Mouse (Mus musculus) T-helper 2 cell (primary cell): ENCODE results near the gene 2010300C02Rik.
"Not testable (repeated sequence)": the region's sequence is repeated elsewhere in the genome, so short reads cannot be mapped to it uniquely, and the experiment has no call there.

Source experiments
- in situ Hi-C: fragments of 300-600 bp; cut with MboI, MseI; formaldehyde crosslinking; loops from one replicate; pipeline ENCODE4 v1.15.1; 2025; ENCODE audit warnings: high pct_unique_total_duplicates

The 2010300C02Rik gene

GRCm38 (mm10) chr1:37630412-37631210 is 89.3 kb downstream of the 2010300C02Rik start:
- in situ Hi-C loops, result loop anchor here (5.0 kb wide), 1 partner anchor 358 kb away; no protein-coding TSS in a partner anchor

GRCm38 (mm10) chr1:37629876-37630275 is 90.0 kb downstream of the 2010300C02Rik start:
- in situ Hi-C loops, result loop anchor here (5.0 kb wide), 1 partner anchor 358 kb away; no protein-coding TSS in a partner anchor

- in situ Hi-C loops, result no loop called here
Observed at GRCm38 (mm10) chr1:37628749-37629148, 91.1 kb downstream of the 2010300C02Rik start.

- in situ Hi-C loops, result no loop called here
Observed at GRCm38 (mm10) chr1:37624185-37624584, 95.7 kb downstream of the 2010300C02Rik start.

GRCm38 (mm10) chr1:37622049-37622448 is 97.8 kb downstream of the 2010300C02Rik start:
- in situ Hi-C loops, result no loop called here

- in situ Hi-C loops, result loop anchor here (5.0 kb wide), 1 partner anchor 147 kb away; no protein-coding TSS in a partner anchor
Observed at GRCm38 (mm10) chr1:37619542-37619941, 100.3 kb downstream of the 2010300C02Rik start.

- in situ Hi-C loops, result loop anchor here (5.0 kb wide), 1 partner anchor 145 kb away; no protein-coding TSS in a partner anchor
Observed at GRCm38 (mm10) chr1:37617047-37617446, 102.8 kb downstream of the 2010300C02Rik start.

GRCm38 (mm10) chr1:37616569-37616968 is 103.3 kb downstream of the 2010300C02Rik start:
- in situ Hi-C loops, result loop anchor here (5.0 kb wide), 1 partner anchor 144 kb away; no protein-coding TSS in a partner anchor

- in situ Hi-C loops, result loop anchor here (5.0 kb wide), 1 partner anchor 143 kb away; no protein-coding TSS in a partner anchor
Observed at GRCm38 (mm10) chr1:37615290-37616040, 104.4 kb downstream of the 2010300C02Rik start.

GRCm38 (mm10) chr1:37614836-37615235 is 105.0 kb downstream of the 2010300C02Rik start:
- in situ Hi-C loops, result loop anchor here (5.0 kb wide), 1 partner anchor 143 kb away; no protein-coding TSS in a partner anchor

GRCm38 (mm10) chr1:37614130-37614529 is 105.8 kb downstream of the 2010300C02Rik start:
- in situ Hi-C loops, result no loop called here

GRCm38 (mm10) chr1:37611032-37611431 is 108.9 kb downstream of the 2010300C02Rik start:
- in situ Hi-C loops, result no loop called here

GRCm38 (mm10) chr1:37610242-37610641 is 109.6 kb downstream of the 2010300C02Rik start:
- in situ Hi-C loops, result no loop called here

GRCm38 (mm10) chr1:37605694-37606093 is 114.2 kb downstream of the 2010300C02Rik start:
- in situ Hi-C loops, result not testable (repeated sequence)

GRCm38 (mm10) chr1:37603206-37603605 is 116.7 kb downstream of the 2010300C02Rik start:
- in situ Hi-C loops, result no loop called here

GRCm38 (mm10) chr1:37602268-37602667 is 117.6 kb downstream of the 2010300C02Rik start:
- in situ Hi-C loops, result no loop called here

GRCm38 (mm10) chr1:37601461-37601860 is 118.4 kb downstream of the 2010300C02Rik start:
- in situ Hi-C loops, result no loop called here

- in situ Hi-C loops, result no loop called here
Observed at GRCm38 (mm10) chr1:37600640-37601175, 119.2 kb downstream of the 2010300C02Rik start.

- in situ Hi-C loops, result no loop called here
Observed at GRCm38 (mm10) chr1:37598986-37599385, 120.9 kb downstream of the 2010300C02Rik start.

- in situ Hi-C loops, result not testable (repeated sequence)
Observed at GRCm38 (mm10) chr1:37594812-37595211, 125.1 kb downstream of the 2010300C02Rik start.

GRCm38 (mm10) chr1:37585809-37586480 is 133.9 kb downstream of the 2010300C02Rik start:
- in situ Hi-C loops, result no loop called here
